Mouse (Mus musculus) fat pad, adult 2 months (tissue): ENCODE measurements at regions not wholly inside any gene's neighbourhood (a gene's known extent, or its start where the extent isn't known, plus 50 kb on each side); places are given as distances from the start of the nearest gene placed in this dataset.

Experiments used
- DNase-seq: peaks from one replicate; pipeline ENCODE4 v3.0.0-alpha.2; 2011; ENCODE audit warnings: low read depth, low spot score; ENCODE audit errors: extremely low read depth

GRCm38 (mm10) chr1:14513662-14514061 is 1579.5 kb downstream of the 4930444P10Rik start:
- no peak for DNase-seq

GRCm38 (mm10) chr1:14512481-14513285 is 1580.4 kb downstream of the 4930444P10Rik start:
- no peak for DNase-seq

DNA sequence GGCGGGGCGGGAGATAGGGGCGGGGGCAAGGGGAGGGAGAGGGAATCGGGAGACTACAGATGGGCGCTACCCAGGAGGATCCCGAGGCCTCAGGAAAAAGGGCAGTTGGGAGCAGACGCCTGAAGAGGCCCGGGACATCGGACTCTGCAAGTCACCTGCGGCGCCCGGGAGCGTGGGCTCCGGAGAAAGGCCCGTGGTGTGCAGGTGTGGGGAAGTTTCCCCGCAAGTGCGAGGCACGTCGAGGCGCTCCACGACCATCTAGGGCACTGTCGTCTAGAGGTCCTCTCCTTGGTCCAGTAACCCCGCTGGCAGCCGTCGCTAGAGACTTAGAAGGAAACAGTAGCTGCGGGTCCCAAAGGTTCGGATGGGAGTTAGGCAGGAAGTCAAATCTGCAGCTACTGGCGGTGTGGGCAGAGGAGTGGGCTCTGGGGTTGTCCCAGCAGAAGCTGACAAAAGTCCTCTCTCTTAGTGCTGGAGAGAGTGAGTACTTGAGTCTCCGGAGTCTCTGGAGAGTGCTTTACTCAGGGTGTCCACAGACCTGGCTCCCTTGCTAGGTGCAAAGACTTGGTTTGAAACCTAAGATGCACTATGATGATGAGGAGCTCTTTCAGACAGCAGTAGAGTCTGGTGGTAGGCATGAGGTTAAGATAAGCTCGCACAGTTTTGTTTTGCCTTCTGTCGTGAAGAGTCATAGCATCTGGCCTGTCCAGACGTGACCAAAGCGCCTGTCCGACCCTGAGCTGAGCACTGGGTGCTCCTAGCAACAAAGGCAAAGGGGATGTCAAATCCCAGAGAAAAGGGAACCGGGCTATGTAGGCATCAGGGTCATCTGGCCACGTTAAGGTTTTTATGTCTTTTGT is 1586.1 kb downstream of the 4930444P10Rik start:
- no peak for DNase-seq

DNA sequence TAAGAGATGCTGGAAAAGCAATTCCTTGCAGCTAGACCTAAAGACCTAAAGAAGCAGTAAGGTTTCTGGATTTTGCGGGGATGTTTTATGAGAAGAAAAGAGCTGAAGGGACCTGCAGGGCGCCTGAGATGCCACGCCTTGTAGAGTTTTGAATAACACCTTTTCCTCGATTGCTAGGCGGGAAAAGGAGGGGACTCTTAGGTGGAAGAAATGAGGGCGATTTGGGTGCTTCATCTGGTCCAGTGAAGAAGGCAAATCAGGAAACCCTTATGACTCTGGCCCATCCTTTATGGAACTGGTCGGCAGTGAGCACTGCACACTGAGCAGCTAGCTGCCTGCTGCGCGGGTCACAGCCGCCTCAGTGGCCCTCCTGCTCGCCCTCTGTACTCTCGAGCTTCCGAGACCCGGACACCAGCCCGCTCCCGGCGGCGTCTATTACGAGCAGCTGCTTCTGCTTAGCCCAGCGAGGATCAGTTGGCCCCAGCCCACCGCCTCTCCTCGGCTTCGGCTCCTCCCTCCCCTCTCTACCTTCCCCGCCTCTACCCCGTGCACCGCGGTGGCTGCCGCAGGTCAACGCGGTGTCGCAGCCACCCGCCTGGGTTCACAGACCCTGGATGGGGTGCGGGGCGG is 1586.8 kb downstream of the 4930444P10Rik start:
- DNase-seq: no peak

DNA sequence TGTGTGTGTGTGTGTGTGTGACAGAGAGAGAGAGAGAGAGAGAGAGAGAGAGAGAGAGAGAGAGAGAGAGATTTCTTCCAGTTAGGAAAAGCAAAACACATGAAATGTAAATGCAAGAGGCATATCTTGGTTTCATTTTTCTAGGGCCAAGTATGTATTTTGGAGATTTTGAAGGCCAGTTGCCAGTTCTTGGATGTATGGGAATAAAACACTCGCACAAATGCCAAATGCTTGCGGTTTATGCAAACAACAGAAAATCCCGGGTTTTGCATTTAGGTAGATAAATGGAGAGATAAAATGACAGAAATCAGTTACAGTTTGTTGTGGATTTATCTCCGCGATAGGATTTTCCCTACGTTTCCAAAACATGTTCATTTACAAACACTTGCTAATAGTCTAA is 1587.4 kb downstream of the 4930444P10Rik start:
- no peak for DNase-seq

DNA sequence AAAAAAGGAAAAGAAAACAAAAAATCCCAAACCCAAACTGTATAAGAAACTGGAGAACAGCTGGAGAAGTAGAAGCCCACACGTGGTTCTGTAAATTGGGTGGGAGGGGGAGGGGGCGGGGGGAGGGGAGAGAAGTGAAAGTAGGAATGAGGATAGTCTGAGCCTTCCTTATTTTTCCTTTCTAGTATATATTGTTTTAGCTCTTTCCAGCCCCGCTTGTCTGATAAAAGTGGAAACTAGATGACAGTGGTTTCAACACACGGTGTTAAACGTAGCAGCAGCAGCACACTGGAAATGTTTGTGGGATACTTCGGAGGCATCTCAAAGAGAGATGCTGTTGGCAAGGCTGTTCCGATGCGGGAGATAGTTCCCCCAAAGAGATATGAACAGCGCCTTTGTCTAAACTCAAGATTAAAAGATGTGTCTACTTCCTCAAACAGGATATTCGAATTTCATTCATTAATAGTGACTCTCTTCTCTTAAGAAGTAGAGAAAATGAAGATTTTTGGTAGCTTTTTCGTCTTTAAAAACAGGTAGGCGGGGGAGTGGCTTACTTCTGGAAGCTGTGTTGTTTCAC is 1588.3 kb downstream of the 4930444P10Rik start:
- DNase-seq: no peak

DNA sequence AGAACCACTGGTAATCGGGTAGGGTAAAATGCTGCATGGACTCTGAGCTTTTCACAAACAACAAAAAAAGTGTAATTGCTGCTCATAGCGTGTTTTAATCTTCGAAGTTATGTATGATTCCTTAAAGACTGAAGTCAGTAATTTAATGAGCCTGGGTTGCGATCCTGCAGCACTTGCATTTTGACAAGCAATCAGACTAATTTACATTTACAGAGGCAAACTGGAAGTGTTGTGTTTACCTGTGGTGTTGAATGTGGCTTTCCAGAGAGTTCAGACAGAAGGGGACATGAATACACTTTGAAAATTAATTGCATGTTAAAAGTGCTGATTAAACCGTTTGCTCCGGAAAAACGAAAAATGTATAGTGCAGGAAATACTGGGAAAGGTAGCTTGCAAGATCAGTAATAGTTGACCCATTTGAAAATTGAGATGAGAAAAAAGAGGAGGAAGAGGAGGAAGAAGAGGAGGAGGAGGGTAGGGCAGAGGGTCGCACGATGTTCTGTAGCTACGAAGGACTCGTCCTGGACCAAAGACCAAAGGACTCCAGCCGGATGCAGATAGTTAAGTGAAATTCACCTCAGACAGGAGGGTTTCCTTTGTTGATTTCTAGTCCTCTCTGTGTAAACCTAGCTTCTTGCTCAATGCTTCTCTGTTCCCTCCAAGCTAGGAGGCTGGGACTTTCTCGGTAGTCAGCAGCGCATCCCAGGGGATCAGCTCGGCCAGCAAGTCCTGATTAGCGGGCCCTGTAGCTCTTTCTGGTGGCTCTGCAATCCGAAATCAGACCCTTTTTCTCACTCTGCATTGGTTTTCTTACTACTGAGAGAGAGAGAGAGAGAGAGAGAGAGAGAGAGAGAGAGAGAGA is 1589.0 kb downstream of the 4930444P10Rik start:
- DNase-seq: no peak

GRCm38 (mm10) chr1:14503193-14503800 is 1589.8 kb downstream of the 4930444P10Rik start:
- DNase-seq: no peak

GRCm38 (mm10) chr1:14499105-14499504 is 1594.0 kb downstream of the 4930444P10Rik start:
- no peak for DNase-seq

- no peak for DNase-seq
These were observed 1603.1 kb downstream of the 4930444P10Rik start for GRCm38 (mm10) chr1:14490026-14490425.

DNA sequence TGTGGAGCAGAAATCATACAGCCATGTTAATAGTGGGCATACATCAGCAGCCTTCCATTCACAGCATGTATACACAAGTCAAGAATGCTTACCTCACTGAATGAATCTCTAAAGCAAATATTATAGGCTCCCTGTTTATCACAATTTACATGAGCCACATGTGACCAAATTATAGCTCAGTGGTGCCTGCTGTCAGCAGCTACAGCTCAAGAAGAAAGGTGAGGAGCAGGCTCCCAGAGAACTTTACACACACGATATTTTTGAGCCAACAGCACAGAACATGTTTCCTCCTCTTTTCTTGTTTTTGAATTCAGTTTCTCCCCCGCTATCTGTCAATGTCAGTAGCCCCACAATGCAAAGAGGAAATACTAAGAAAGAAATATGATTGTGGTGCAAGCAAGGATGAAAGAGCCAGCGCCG is 1605.4 kb downstream of the 4930444P10Rik start:
- no peak for DNase-seq

DNA sequence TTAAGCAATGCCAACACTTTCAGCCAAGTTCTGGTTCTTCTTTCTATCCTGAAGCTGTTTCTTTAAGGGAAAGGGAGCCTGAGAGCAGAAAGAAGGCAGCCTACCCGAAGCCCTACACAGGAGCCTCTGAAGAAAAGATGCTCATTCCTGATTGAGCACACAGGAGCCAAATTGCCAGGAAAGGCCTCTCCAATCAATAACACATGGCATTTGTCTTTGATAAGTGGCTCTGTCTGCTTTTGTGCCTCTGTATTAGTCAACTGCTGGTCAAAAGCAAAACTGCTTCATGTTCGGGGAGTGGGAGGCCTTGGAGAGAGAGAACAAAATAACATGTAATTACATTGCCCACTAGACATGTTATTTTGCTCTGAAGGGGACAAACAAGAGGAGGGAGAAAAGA is 1607.4 kb downstream of the 4930444P10Rik start:
- no peak for DNase-seq

DNA sequence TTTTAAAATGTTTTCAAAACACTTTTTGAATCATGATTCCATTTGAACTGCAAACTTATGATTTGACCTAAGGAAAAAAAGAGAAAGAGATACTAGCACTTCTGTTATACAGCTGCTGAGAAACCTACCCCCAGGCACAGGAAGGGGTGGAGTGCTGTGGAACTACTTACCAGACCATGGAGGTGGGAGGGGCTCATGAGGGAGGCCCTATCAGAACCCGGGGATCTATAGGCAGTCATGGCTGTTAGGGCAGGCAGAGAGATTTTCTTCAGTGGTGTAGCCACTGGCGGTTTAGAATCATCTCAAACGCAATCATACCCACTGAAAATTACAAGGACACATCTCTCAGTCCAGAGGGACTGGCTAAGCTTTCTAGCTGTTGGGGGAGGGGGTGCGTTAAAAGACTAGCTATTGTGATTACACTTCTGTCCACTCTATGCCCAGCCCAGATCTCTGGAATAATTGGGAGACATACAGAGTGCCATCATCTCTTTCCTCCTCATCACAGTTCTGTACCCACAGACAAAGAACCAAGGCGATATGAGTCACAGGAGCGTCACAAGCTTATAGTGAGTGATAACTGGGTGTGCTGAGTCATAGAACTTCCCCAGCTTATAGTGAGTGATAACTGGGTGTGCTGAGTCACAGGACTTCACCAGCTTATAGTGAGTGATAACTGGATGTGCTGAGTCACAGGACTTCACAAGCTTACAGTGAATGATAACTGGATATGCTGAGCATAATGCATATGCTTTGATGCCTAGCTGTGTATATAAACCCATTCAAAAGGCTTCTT is 1608.8 kb downstream of the 4930444P10Rik start:
- no peak for DNase-seq

DNA sequence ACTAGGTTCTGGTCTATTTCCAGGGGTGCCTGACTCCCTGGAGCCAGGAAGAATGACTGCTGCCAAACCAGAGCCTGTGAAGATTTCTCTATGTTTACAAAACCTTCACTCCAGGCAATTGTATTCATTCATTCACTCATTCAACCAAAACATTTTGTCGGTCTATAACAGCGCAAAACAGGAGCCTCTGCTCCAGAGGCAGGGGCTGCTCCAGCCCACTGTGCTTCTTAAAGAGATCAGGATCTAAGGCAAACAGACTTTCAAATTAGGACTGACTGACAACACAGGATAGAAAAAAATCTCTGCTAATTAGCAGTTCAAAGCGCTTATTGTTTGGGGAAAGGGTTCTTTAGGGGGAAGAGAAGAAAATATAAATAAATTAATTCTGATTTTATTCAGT is 1620.8 kb downstream of the 4930444P10Rik start:
- DNase-seq: no peak

GRCm38 (mm10) chr1:14471551-14471950 is 1621.6 kb downstream of the 4930444P10Rik start:
- DNase-seq: no peak

GRCm38 (mm10) chr1:14464788-14465482 is 1628.2 kb downstream of the 4930444P10Rik start:
- no peak for DNase-seq

GRCm38 (mm10) chr1:14462496-14462895 is 1630.6 kb downstream of the 4930444P10Rik start:
- DNase-seq: no peak

- no peak for DNase-seq
These were observed 1632.3 kb downstream of the 4930444P10Rik start for GRCm38 (mm10) chr1:14460811-14461210.
